Mouse (Mus musculus) urinary bladder, adult 2 months (tissue): ENCODE data around the gene Bpi. TPM values are rescaled to one million over a fixed set of nuclear protein-coding genes. Genes with fewer than 3 reads are reported as not detected.

Experiments used
- DNase-seq: peaks from one replicate; pipeline ENCODE4 v3.0.0; 2022; ENCODE audit warnings: low spot score
- polyA plus RNA-seq: library from polyadenylated mRNA; depleted of rRNA; stranded (reverse); fragments of >200 nt; gene quantifications from 2 replicates; pipeline ENCODE4 v1.2.3, GENCODE M21; 2012

Bpi gene
- polyA plus RNA-seq, 1 experiment, result not detected

DNA sequence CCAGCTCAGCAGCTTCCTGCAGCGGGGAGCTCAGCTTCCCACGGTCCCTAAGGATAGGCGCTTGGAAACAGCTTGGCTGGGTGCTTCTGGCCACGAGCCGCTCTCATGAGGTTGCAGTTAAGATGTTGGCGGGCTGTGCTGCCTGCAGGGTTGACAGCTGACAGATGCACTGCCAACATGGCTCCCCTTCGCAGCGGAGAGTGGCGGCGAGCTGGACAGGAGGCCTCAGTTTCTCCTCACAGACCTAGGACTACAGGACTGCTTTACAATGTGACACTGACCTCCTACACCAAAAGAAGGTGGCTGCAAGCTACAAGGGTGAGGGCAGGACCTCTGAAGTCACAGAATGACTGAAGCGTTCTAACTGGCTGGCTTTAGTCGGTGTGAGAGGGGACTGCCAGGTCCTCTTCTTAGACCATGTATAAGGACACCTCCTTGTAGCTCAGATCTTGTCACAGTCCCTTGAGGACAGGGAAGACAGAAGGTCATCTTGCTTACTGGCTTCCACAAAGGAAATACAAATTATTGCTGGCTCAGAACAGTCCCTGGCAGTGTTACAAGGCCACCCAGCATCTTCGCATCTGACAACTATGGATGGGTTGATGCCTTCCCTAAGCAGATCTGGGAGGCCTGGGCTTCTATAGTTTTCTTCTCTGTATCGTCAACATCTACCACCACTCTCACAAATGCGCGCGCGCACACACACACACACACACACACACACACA is 15.6 kb upstream of the Bpi start:
- no peak for DNase-seq

DNA sequence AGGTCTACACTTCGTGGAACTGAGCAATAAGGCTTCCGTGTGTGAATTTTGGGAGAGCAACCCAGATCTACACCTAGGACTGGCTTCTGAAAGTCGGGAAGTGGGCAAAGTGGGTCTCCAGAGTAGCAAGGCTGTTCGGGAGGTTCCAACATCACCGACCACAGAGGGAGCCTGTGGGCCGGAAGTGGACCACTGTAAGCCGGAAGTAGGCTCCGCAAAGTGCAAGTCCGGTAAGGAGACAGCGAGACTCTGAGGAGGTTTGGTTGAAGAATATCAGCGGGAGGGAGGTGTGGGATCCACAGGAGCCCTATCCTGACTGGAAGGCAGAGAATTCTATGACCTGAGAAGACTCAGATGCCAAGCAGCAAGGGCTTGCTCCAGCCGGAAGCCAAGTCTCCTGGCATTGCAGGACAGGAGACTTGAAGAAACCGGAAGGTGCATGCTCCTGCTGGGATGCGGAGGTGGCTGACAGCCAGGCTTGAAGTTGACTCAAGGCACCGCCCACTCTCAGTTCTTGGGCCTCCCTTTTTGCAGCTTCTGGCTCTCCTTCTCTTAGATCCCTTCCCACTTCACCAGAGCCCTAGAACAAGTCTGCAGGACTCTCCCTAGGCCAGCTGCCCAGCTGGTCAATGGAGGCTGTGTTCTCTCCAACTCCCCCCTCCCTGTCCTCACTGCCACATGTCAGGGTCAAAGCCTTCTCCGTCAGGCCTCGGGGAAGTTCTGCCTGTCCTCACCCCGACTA is 14.6 kb upstream of the Bpi start:
- DNase-seq, result no peak

DNA sequence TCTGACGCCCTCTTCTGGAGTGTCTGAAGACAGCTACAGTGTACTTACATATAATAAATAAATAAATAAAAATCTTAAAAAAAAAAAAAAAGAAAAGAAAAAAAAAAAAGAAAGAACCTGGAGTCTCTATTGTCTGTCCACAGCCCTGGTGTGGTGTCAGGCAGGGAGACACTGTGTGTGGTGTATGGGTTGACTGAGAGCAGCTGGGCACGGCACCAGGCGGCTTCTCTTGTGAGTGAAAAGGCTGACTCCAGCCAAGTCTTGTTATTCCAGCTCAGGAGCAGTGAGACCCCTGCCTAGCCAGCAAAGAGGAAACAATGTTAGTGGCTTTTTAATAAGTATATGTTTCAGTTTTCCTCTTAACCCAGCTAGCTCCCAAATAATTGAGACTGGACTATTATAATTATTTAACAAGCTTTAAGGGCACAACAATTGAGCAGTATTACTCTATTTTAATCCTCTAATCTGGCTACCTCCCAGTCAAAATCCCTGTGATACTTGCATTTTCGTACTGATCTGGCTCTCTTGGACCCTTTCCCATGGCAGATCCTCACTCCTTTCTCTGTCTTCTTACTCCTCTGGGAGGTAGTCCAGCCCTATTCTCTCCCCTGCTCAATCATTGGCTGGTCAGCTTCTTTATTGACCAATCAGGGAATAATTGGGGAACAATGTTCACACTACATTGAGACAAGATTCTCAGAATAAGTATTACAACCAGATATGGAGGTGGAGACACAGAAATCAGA is 12.6 kb upstream of the Bpi start:
- no peak for DNase-seq

DNA sequence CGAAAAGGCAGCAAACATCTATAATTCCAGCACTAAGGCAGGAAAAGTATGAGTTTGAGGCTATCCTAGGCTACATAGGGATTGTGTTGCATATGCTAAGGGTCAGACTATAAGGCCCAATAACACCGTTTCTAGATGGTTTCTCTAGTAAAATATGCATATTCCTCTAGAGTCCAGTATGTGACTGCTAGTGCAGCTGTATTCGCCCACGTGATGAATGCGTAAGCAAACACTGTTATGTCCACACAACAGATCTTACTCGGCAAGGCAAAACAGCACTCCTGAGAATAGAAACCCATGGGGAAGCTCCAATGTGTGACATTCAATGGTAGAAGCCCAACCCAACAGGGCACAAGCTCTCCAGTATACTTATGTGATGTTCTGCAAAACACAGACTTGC is 10.0 kb upstream of the Bpi start:
- no peak for DNase-seq

GRCm38 (mm10) chr2:158248318-158248717 is 9.6 kb upstream of the Bpi start:
- DNase-seq, result no peak

DNA sequence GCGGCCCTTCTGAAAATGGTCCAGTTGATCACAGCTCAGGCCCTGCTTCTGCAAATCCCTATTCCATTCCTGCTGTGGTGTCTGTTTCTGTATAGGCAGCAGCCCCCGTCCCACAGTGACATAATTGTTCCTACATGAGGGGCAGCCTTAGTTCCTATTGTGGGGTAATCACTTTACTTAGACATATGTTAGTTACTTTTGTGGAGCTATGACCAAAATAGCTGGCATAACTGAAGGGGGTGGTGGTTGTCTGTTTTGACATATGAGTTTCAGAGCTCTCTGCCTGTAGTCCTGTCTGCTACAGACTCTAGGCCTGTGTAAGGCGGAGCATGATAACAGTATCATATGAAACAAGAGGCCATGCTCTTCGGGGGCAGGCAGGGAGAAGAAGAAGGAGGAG is 7.3 kb upstream of the Bpi start:
- DNase-seq, result no peak

DNA sequence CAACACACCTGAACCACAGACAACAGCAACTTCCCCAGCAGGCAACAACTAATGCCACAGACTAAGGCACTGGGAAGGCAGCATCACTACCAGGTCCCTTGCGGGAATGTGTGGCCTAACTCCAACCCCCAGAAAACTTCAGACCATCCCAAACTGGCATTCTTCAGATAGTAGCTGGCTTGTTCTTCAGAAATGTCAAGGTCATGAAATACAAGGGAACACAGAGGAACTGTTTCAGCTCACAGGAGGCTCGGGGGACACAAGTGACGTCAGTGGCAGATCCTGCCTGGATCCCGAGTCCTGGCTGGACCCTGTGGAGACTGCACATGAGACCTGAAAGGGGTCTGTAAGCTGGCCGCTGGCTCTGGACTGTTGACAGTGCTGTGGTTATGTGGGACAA is 4.1 kb upstream of the Bpi start:
- no peak for DNase-seq

GRCm38 (mm10) chr2:158256894-158257293 is 1.0 kb upstream of the Bpi start:
- no peak for DNase-seq

DNA sequence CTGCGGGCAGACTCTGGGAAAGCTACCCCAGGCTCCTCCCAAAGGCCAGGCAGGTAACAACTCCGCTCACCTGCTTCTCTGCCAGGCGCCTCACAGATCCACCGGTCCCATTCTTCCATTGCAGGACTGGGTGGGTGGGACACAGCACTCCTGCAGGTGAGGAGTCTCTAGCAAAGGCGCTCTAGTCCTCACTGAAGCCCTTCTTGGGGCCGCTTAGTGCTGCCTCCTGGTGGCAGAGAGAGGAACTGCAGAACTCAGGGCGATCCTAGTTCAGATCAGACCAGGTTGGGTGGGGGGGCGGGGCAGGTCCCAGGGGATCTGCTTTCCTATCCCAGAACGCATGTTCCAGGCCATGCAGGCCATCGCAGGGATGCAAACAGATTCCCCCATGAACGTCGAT is 887 bp downstream of the Bpi start:
- peak; percentile 37 for DNase-seq

GRCm38 (mm10) chr2:158259498-158259897 is 1.6 kb downstream of the Bpi start:
- DNase-seq, result no peak

GRCm38 (mm10) chr2:158264877-158265276 is 7.0 kb downstream of the Bpi start:
- no peak for DNase-seq

- DNase-seq, result no peak
Observed at GRCm38 (mm10) chr2:158270017-158270416, 12.1 kb downstream of the Bpi start.

DNA sequence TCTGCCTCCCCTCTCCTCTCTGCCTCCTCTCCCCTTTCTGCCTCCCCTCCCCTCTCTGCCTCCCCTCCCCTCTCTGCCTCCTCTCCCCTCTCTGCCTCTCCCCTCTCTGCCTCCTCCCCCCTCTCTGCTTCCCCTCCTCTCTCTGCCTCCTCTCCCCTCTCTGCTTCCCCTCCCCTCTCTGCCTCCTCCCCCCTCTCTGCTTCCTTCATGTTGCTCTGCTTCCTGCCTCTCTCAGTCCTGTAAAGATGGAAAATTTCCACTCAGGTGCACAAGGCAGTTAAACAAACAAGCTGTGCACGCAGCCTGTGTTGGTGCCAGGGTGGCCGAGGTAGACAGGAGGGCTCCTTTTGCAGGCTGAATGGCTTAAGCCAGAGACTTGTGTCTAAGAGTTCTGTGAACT is 15.8 kb downstream of the Bpi start:
- no peak for DNase-seq

DNA sequence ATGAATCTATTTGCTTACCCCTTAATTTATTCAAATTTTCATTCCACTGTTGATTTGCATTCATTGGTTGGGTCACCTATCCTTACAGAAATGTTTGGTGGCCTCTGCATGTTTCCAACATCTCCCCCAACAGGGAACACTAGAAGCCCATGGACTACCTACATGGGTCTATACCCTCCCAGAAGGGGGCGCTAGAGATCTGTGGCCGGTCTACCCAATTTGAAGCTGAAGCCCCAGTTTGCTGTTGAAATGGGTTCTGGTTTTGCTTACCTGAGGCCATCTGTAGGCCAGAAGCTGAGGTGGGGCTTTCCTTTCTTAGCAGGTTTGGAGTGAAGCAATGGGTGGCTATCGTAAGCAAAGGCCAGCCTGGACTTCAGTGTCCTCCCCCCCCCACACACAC is 17.5 kb downstream of the Bpi start:
- DNase-seq, result no peak

DNA sequence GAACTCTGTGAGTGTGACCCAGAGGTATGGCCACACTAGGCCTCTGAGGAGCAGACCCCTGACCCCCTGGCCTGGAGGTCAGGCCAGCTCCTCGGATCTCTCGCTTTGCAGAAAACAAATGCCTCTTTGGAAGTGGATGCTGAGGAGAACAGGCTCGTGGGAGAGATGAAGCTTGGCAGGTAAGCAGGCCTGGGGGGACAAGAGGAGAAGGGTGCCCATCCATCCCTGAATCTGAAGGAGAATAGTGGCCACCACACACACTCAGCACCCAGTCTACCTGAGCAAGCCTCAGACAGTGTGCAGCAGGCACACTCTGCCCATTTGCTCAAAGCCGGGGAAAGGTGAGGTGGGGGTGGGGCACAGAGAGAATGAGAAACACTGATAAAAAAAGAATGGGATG is 17.9 kb downstream of the Bpi start:
- DNase-seq, result no peak

DNA sequence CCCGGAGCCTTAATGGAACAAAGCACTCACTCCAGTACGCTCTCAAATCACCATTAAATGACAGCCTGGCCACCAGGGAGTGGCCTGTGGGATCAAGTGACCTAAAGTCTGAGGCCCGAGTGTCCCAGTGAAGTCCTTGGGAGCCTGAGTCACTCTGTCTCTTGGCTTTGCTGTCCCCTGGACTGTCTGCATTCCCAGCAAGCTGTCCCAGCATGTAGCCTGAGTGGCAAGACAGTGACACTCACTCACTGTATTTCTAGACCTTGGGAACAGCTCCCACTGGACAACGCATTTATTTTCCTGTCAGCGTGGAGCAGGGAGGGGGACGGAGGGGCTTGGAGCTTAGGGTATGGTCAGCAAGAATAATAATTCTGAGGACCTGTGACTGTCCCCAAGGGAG is 18.6 kb downstream of the Bpi start:
- no peak for DNase-seq

DNA sequence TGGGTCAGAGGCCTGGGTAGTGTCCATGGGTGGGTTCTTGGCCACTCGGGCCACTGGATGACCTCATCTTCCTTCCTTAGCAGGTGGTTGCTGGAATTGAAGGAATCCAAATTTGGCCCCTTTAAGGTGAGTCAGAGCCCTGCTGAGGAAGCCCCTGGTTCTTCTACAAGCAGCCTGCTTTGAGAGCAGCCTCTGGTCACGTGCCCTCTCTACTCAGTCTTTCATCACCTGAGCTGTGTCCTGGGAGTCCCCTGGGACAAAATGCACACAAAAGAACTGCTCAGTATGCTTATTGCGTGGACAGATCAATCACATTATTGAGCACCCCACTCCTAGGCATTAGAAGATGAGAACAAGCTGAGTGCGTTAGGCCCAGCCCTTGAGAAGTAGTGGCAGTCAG is 19.0 kb downstream of the Bpi start:
- no peak for DNase-seq

DNA sequence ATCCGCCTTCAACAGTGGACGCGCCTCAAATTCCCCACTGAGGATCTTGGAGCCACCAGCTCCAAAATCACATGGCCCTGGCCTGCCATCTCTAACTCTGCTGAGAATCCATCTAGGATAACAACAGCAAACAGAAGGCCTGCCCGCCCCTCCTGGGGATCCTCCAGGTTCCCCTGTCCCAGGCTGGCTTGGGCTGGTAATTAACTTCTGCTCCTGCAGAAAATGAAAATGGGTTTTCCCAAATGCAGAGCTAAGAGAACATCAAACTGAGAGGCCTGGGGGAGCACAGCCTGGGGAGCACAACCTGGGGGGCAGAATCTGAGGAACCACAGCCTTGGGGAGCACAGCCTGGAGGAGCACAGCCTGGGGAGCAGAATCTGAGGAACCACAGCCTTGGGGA is 21.8 kb downstream of the Bpi start:
- DNase-seq, result no peak

DNA sequence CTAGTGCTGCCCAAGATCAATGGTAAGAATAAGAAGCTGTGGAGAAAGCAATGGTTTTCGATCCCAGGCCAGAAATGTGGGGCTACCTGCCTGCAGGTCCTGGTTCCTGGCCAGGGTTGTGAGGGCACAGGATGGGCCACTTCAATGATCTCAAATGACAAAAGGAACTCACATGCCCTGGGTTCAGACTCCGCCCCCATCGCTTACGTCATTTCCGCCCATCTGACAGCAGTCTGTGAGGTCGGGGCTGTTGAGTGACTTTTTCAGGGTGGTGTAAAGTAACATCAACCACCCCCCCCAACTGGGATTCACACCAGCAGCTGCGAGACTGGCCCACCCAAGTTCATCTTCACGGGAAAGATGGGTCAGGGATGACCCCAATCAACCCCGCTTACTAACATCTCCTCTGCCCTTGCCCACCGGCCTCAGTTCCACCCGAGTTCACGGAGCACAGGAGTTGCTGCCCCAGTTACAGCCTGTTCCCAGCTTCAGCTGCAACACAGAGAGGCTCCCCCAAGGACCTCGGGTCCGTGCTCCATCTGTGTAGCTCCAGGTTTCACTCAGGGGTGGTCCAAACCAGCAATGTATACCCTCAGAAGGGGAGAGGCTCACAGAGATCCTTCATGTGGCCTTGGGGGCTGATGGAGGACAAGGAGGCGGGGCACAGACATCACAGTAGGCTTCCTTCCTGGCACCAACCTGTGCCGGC is 23.8 kb downstream of the Bpi start:
- DNase-seq, result no peak

GRCm38 (mm10) chr2:158283136-158283535 is 25.2 kb downstream of the Bpi start:
- no peak for DNase-seq

- DNase-seq, result no peak
Observed at GRCm38 (mm10) chr2:158283771-158284170, 25.9 kb downstream of the Bpi start.

DNA sequence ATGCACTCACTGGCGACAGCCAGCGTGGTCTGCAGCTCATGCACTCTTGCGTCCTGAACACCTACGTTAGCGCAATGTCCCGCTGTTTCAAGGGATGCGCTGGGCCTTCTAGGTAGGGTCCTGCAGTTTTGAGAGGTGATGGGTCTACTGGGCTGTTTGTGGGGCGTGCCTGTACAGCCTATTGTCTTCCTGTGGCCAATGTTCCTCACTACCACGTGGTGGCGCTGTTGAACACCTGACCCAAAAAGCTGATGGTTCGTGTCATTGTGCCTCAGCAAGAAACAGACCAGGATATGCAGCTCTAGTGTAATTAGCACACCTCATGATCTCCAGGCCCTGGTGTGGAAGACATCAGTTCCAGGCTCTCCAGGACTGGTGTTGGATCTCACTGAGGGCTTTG is 26.7 kb downstream of the Bpi start:
- DNase-seq, result no peak
